Mouse (Mus musculus) stomach, embryonic 14.5 days (tissue): ENCODE data around the gene Gm6657. TPM values are rescaled to one million over a fixed set of nuclear protein-coding genes. Genes with fewer than 3 reads are reported as not detected.

Experiments
- ATAC-seq: fragments of 200-750 bp; cut with Nextera tagmentation; 2 replicates; pipeline ENCODE4 v1.8.0; 2017; ENCODE audit warnings: low read depth, moderate TSS enrichment; ENCODE audit not compliant: insufficient number of reproducible peaks, insufficient read depth, low FRiP score
- H3K27ac ChIP-seq: fragments of 300-500 bp; sonication (generic); 2 replicates; pipeline ENCODE4 v1.5.1; 2014; ENCODE audit warnings: mild to moderate bottlenecking, low read length, moderate library complexity, mixed read lengths
- H3K27me3 ChIP-seq: fragments of 300-500 bp; sonication (generic); 2 replicates; pipeline ENCODE4 v1.6.1; 2014; ENCODE audit warnings: low read length, control low read depth, mixed read lengths; ENCODE audit not compliant: control insufficient read depth, insufficient read depth
- H3K36me3 ChIP-seq: fragments of 300-500 bp; sonication (generic); 2 replicates; pipeline ENCODE4 v1.6.1; 2014; ENCODE audit warnings: mild to moderate bottlenecking, control low read depth, low read length, moderate library complexity, mixed read lengths; ENCODE audit not compliant: control insufficient read depth, insufficient read depth
- H3K4me1 ChIP-seq: fragments of 300-500 bp; sonication (generic); 2 replicates; pipeline ENCODE4 v1.6.1; 2014; ENCODE audit warnings: low read length, control low read depth, mixed read lengths; ENCODE audit not compliant: control insufficient read depth, insufficient read depth
- H3K4me2 ChIP-seq: fragments of 300-500 bp; sonication (generic); replicated peaks from 2 replicates; pipeline ENCODE4 v1.6.1; 2014; ENCODE audit warnings: low read depth, low read length, control low read depth
- H3K4me3 ChIP-seq: fragments of 300-500 bp; sonication (generic); 2 replicates; pipeline ENCODE4 v1.5.1; 2014; ENCODE audit warnings: low read depth, low read length, control low read depth
- H3K9ac ChIP-seq: fragments of 300-500 bp; sonication (generic); replicated peaks from 2 replicates; pipeline ENCODE4 v1.6.1; 2014; ENCODE audit warnings: low read depth, mild to moderate bottlenecking, control low read depth, low read length, moderate library complexity, mixed read lengths
- H3K9me3 ChIP-seq: fragments of 300-500 bp; sonication (generic); 2 replicates; pipeline ENCODE4 v1.6.1; 2016; ENCODE audit warnings: low read depth, low read length, control low read depth; ENCODE audit not compliant: control insufficient read depth
- WGBS: fragments of 180-500 bp; shearing (Covaris S2); extraction: QIAGEN DNeasy Blood & Tissue Kit; methylation state at CpG from one replicate; pipeline ENCODE4 v1.1.7; 2014; 5-methylcytosine and 5-hydroxymethylcytosine counted together
- polyA plus RNA-seq: library from polyadenylated mRNA; unstranded; fragments of >200 nt; fragmentation: Nextera tagmentation; extraction: Ambion mirVana; gene quantifications from 2 replicates; pipeline ENCODE4 v1.2.1, GENCODE M21; 2014

The Gm6657 gene
- polyA plus RNA-seq, 1 experiment from 2014 or later = not detected

GRCm38 (mm10) chr12:78206571-78206960 lies 12.5 kb downstream of the Gm6657 start:
- H3K27ac ChIP-seq = no peak overlapping the region
- H3K9me3 ChIP-seq = no peaks in the 10 kb centered on the region
- 56% methylated on average over 4 of the region's 4 CpGs for WGBS
- no peaks in the 10 kb centered on the region for H3K27me3 ChIP-seq
- no peak overlapping the region for H3K4me3 ChIP-seq
- H3K4me1 ChIP-seq = no peaks in the 10 kb centered on the region
- H3K36me3 ChIP-seq = no peaks in the 10 kb centered on the region
- no peak for ATAC-seq
- H3K9ac ChIP-seq = no peak overlapping the region
- no peak overlapping the region; the same call in 1 of the 2 replicates for H3K4me2 ChIP-seq

GRCm38 (mm10) chr12:78209856-78210255 lies 15.8 kb downstream of the Gm6657 start:
- no peaks in the 10 kb centered on the region for H3K36me3 ChIP-seq
- H3K27ac ChIP-seq = no peak overlapping the region
- H3K9ac ChIP-seq = no peak overlapping the region
- WGBS = 87% methylated on average over 2 of the region's 2 CpGs
- H3K4me2 ChIP-seq = no peak overlapping the region
- no peaks in the 10 kb centered on the region for H3K9me3 ChIP-seq
- no peaks in the 10 kb centered on the region for H3K27me3 ChIP-seq
- H3K4me3 ChIP-seq = no peak overlapping the region
- ATAC-seq = no peak
- no peaks in the 10 kb centered on the region for H3K4me1 ChIP-seq

GRCm38 (mm10) chr12:78215490-78215889 lies 21.4 kb downstream of the Gm6657 start:
- H3K27ac ChIP-seq = no peak overlapping the region
- no peaks in the 10 kb centered on the region for H3K36me3 ChIP-seq
- no peaks in the 10 kb centered on the region for H3K27me3 ChIP-seq
- 60% methylated on average over 6 of the region's 6 CpGs for WGBS
- no peak overlapping the region for H3K9ac ChIP-seq
- H3K4me2 ChIP-seq = no peak overlapping the region
- no peak overlapping the region for H3K4me3 ChIP-seq
- H3K9me3 ChIP-seq = no peaks in the 10 kb centered on the region
- no peak for ATAC-seq
- no peaks in the 10 kb centered on the region for H3K4me1 ChIP-seq

- H3K4me2 ChIP-seq = no peak overlapping the region
- 75% methylated on average over 4 of the region's 4 CpGs for WGBS
These were observed 25.3 kb downstream of the Gm6657 start for GRCm38 (mm10) chr12:78219191-78219825.

DNA sequence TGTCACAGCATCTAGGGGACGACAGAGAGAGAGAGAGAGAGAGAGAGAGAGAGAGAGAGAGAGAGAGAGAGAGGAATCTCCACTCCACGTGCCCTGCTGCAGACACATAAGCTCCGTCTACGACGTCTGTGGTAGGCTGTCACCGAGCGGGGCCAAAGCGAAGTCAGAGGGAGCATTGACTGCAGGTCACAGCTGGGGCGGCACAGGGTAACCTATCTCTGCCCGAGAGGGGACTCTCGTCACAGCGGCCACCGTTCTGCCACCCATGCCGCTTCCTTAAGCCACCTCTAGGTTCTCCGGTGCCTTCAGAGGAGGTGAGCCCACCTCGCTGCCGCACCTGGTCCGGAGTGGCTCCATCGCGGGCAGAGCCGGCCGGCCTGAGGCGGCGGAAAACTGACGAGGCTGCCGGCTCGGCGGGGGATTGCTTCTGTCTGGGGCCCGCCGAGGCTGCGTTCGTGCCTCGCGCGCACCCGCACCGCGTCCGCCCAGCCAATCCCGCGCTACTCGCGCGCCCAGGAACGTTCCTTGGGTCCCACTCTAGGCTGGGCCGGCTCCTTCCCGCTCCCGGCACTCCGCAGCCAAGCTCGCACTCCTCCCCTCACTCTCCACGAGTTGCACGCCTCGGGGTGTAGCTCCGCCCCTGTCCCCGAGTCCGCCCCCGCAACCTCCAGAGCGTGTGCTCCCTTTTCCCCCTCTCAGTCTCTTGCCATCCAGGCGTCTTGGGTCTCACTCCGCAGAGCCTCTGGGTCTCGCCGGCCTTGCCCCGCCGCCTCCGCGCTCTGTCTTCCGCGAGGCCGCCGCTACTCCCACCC lies 31.9 kb downstream of the Gm6657 start, which contains the start of gene Gphn:
Gene Gphn, plus strand, starts transcription at position 673 of the 812 bp plus-strand sequence.
- H3K9ac ChIP-seq = peak within 1 kb of the TSS; percentile 74
- no peaks in the 10 kb centered on the region for H3K4me1 ChIP-seq
- peak; percentile 98 for ATAC-seq
- H3K9me3 ChIP-seq = no peaks in the 10 kb centered on the region
- peak within 1 kb of the TSS; percentile 99 for H3K27ac ChIP-seq
- H3K4me2 ChIP-seq = peak within 1 kb of the TSS; percentile 69
- under 1% methylated on average over 63 of the region's 70 CpGs for WGBS
- H3K4me3 ChIP-seq = peak within 1 kb of the TSS; percentile 94
- no peaks in the 10 kb centered on the region for H3K27me3 ChIP-seq
- H3K36me3 ChIP-seq = no peaks in the 10 kb centered on the region

More at GRCm38 (mm10) chr12:78219191-78219825, 25.3 kb downstream of the Gm6657 start:
- Histone ChIP-seq H3K9ac (no peak overlapping the region), H3K36me3 (no peaks in the 10 kb centered on the region), H3K4me1 (no peaks in the 10 kb centered on the region), H3K9me3 (no peaks in the 10 kb centered on the region), H3K27me3 (no peaks in the 10 kb centered on the region), H3K27ac (no peak overlapping the region), H3K4me3 (no peak overlapping the region)
- no peak for ATAC-seq

GRCm38 (mm10) chr12:78226519-78226875 lies 32.5 kb downstream of the Gm6657 start:
- Histone ChIP-seq H3K4me2 (peak overlapping the region; percentile 69), H3K36me3 (no peaks in the 10 kb centered on the region), H3K4me3 (peak overlapping the region; percentile 94), H3K27me3 (no peaks in the 10 kb centered on the region), H3K9me3 (no peaks in the 10 kb centered on the region), H3K27ac (peak overlapping the region; percentile 99), H3K4me1 (no peaks in the 10 kb centered on the region), H3K9ac (peak overlapping the region; percentile 74)
- under 1% methylated on average over 38 of the region's 48 CpGs for WGBS
- peak; percentile 89 for ATAC-seq

GRCm38 (mm10) chr12:78227021-78227932 lies 33.2 kb downstream of the Gm6657 start:
- H3K36me3 ChIP-seq = no peaks in the 10 kb centered on the region
- no peaks in the 10 kb centered on the region for H3K4me1 ChIP-seq
- H3K9me3 ChIP-seq = no peaks in the 10 kb centered on the region
- peak overlapping the region; percentile 94 for H3K4me3 ChIP-seq
- H3K4me2 ChIP-seq = peak overlapping the region; percentile 69
- no peaks in the 10 kb centered on the region for H3K27me3 ChIP-seq
- WGBS = under 1% methylated on average over 57 of the region's 57 CpGs
- peak; percentile 12 for ATAC-seq
- H3K27ac ChIP-seq = peak overlapping the region; percentile 99
- H3K9ac ChIP-seq = peak overlapping the region; percentile 74

DNA sequence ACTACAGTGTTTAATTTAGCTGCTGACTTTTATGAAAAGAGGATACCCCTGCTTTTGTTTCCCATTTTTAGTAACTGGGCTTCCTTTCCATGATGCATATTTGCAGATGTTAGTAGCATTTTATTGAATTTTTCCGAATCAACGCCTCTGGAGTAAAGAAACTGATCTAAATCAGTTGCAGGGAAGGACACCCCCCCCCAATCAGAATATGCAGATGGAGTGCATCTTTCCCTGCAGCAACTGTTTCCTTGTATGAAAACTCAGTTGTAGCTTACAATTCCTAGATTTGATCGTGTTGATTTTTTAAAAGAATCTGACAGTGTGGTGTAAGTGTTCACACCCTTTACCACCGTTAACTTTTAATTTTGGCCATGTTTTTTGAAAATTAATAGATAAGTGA lies 34.1 kb downstream of the Gm6657 start:
- Histone ChIP-seq H3K4me3 (peak overlapping the region; percentile 94; the same call in 1 of the 2 replicates), H3K27ac (no peak overlapping the region), H3K9ac (no peak overlapping the region), H3K4me1 (no peaks in the 10 kb centered on the region), H3K4me2 (peak overlapping the region; percentile 69), H3K9me3 (no peaks in the 10 kb centered on the region), H3K27me3 (no peaks in the 10 kb centered on the region), H3K36me3 (no peaks in the 10 kb centered on the region)
- ATAC-seq = no peak
- 52% methylated on average over 4 of the region's 4 CpGs for WGBS
